Mouse (Mus musculus): ENCODE results near the gene Zfp280b. TPM values are rescaled to one million over a fixed set of nuclear protein-coding genes. Genes with fewer than 3 reads are reported as not detected.
A peak's percentile ranks its signal among the peaks of the same experiment; 100 is the strongest.
"Not testable (repeated sequence)": the region's sequence is repeated elsewhere in the genome, so short reads cannot be mapped to it uniquely, and the experiment has no call there.

Gene Zfp280b
- polyA plus RNA-seq (2015; fragmentation: Nextera tagmentation; extraction: Ambion mirVana): 11.3 TPM in 2 replicates

DNA sequence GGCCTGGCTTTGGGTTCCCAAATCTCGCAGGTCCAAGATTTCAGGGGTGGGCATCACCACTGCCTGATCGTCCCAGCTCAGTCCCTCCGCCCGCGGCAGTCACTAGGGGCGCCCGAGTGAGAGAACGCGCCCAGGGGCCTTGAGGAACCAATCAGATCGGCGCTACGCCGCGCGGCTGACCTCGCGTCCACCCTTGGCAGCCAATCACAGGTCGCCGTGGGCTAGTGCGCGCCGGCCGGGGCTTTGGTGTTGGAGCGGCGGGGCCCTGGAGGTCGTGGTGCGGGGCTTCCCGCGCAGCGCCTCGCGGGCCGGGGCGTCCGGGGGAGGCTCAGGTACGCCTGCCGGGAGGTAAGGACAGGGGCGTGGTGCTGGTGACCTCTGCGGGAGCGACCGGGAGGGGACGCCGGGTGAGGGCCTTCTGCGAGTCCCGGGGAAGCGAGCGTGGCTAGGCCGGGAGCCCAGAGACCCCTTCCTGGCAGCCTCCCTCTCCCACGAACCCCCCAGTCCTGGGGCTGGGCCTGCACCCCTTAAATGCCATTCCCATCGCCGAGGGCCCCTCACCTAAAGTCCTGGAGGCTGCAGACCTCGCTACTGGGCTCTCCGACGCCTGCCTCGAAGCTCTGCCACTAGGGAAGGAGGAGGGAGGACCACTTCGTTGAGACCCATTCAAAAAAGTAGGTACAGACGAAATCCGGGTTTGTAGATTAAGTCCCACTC lies at the start of gene Zfp280b:
Gene Zfp280b, plus strand, starts transcription at position 249 of the 717 bp plus-strand sequence.
- Histone ChIP-seq H3K4me3 (ENCODE audit: low read depth, low read length) (peak within 1 kb of the TSS; percentile 85), H3K4me1 (ENCODE audit: control insufficient read depth, low read depth, low read length) (peaks cover 14% of the 10 kb centered on the region), H3K27me3 (ENCODE audit: control insufficient read depth, insufficient read depth, low read depth, low read length) (no peaks in the 10 kb centered on the region), H3K9me3 (replicated peaks; ENCODE audit: control insufficient read depth, low read length) (no peaks in the 10 kb centered on the region), H3K4me2 (ENCODE audit: low read depth, low read length) (peak within 1 kb of the TSS; percentile 70), H3K36me3 (ENCODE audit: control insufficient read depth, insufficient read depth) (no peaks in the 10 kb centered on the region), H3K9ac (ENCODE audit: low read depth, low read length) (peak within 1 kb of the TSS; percentile 84), H3K27ac (ENCODE audit: low read length) (peak within 1 kb of the TSS; percentile 65)
- peak; percentile 98 for ATAC-seq (ENCODE audit: low read depth)
- 0% methylated on average over 57 of the region's 58 CpGs for WGBS (ENCODE audit: insufficient replicate concordance)

DNA sequence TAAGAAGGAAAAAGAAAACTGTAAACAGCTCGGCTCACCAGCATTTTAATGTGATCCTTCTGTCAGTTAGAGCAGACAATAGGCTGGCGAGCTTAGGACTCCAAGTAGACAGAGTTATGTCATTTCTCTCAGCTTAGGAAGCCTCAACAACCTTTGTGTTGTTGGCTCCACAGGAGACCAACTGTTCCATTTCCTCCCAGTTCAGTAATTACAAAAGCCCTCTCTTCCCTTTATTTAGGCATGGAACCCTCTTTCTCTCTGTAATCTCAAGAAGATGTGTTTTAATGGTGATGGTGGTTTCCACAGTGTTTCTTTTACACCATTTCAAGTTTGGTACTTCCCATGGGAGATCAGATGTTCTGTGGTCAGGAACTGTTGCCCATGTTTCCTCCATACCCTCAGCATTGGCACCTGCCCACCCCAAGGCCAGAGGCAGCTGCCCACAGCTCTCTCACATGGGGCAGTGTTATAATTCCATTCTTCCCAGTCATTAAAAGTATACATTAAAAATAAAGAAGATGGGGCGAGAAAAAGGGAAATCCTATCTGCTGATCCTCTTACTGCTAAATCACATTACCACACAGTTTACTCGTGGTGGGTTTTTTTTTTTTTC lies 41.9 kb upstream of the Zfp280b start:
- Histone ChIP-seq H3K27ac (ENCODE audit: low read length) (no peak overlapping the region), H3K27me3 (ENCODE audit: control insufficient read depth, insufficient read depth, low read depth, low read length) (no peaks in the 10 kb centered on the region), H3K36me3 (ENCODE audit: control insufficient read depth, insufficient read depth) (no peaks in the 10 kb centered on the region), H3K4me2 (ENCODE audit: low read depth, low read length) (no peak overlapping the region), H3K9ac (ENCODE audit: low read depth, low read length) (no peak overlapping the region), H3K4me1 (ENCODE audit: control insufficient read depth, low read depth, low read length) (no peaks in the 10 kb centered on the region), H3K9me3 (replicated peaks; ENCODE audit: control insufficient read depth, low read length) (no peaks in the 10 kb centered on the region), H3K4me3 (ENCODE audit: low read depth, low read length) (no peak overlapping the region)
- WGBS (ENCODE audit: insufficient replicate concordance): 47% methylated on average over 4 of the region's 4 CpGs
- no peak for ATAC-seq (ENCODE audit: low read depth)

DNA sequence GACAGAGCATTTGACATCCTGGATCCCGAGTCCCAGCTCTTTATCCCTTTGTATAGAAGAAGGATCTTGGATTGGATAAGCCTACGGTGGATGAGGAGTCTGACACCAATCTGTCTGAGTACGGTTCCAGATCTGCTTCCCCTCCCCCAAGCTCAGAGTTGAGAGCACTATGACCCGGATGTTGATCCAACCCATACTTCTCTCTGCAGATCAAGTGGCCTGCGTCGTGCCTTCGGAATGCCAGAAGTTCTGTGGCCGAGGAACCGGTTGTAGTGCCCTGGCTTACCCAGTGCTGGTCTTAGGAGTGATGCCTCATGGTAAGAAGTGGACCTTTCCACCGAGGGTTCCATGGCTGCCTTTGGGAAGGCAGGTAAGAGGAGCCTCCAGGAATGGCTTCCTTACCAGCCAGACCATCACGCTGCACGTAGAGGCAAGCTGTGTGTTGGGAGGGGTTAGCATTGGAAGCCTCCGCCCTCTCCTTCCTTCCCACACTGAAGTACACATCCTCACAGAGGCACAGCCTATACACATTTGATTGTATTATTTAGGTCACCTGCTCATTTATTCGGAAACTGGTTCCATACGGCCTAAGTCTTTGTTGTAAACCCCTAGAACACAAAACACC lies 38.7 kb upstream of the Zfp280b start:
- Histone ChIP-seq H3K4me3 (ENCODE audit: low read depth, low read length) (no peak overlapping the region), H3K27me3 (ENCODE audit: control insufficient read depth, insufficient read depth, low read depth, low read length) (no peaks in the 10 kb centered on the region), H3K4me2 (ENCODE audit: low read depth, low read length) (no peak overlapping the region), H3K9ac (ENCODE audit: low read depth, low read length) (no peak overlapping the region), H3K36me3 (ENCODE audit: control insufficient read depth, insufficient read depth) (no peaks in the 10 kb centered on the region), H3K9me3 (replicated peaks; ENCODE audit: control insufficient read depth, low read length) (no peaks in the 10 kb centered on the region), H3K4me1 (ENCODE audit: control insufficient read depth, low read depth, low read length) (no peaks in the 10 kb centered on the region), H3K27ac (ENCODE audit: low read length) (no peak overlapping the region)
- WGBS (ENCODE audit: insufficient replicate concordance): 69% methylated on average over 15 of the region's 15 CpGs
- no peak for ATAC-seq (ENCODE audit: low read depth)

GRCm38 (mm10) chr10:75994531-75995210 lies 37.8 kb upstream of the Zfp280b start:
- not testable (repeated sequence) for H3K27me3 ChIP-seq (ENCODE audit: control insufficient read depth, insufficient read depth, low read depth, low read length); H3K4me2 ChIP-seq (ENCODE audit: low read depth, low read length); H3K9ac ChIP-seq (ENCODE audit: low read depth, low read length); H3K36me3 ChIP-seq (ENCODE audit: control insufficient read depth, insufficient read depth); H3K4me1 ChIP-seq (ENCODE audit: control insufficient read depth, low read depth, low read length); H3K4me3 ChIP-seq (ENCODE audit: low read depth, low read length); H3K9me3 ChIP-seq (replicated peaks; ENCODE audit: control insufficient read depth, low read length); H3K27ac ChIP-seq (ENCODE audit: low read length); ATAC-seq (ENCODE audit: low read depth)
- WGBS (ENCODE audit: insufficient replicate concordance): 71% methylated on average over 11 of the region's 13 CpGs

DNA sequence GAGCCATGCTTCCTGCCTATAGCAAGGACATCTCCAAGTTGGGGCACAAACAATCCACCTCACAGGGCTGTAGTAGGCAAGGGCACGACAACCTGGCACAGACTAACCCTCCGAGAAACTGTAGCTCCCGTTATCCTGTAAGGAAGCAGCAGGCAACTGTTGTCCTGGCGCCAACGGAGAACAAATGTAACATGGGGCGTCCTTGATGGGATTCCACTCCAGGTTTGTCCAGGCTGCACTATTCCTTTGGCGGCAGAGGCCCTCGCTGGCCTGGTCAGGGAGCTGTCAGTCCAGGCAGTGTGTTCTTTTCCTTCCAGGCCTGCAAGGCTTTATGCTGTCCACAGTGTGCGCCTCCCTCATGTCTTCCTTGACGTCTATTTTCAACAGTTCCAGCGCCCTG lies 37.0 kb upstream of the Zfp280b start:
- no peak for ATAC-seq (ENCODE audit: low read depth)
- WGBS (ENCODE audit: insufficient replicate concordance): 75% methylated on average over 11 of the region's 11 CpGs

GRCm38 (mm10) chr10:75996315-75996714 lies 36.1 kb upstream of the Zfp280b start:
- no peak overlapping the region for H3K4me3 ChIP-seq (ENCODE audit: low read depth, low read length)
- no peak overlapping the region for H3K4me2 ChIP-seq (ENCODE audit: low read depth, low read length)
- no peak overlapping the region for H3K27ac ChIP-seq (ENCODE audit: low read length)
- H3K9ac ChIP-seq (ENCODE audit: low read depth, low read length): no peak overlapping the region
- H3K9me3 ChIP-seq (replicated peaks; ENCODE audit: control insufficient read depth, low read length): no peaks in the 10 kb centered on the region
- ATAC-seq (ENCODE audit: low read depth): no peak
- H3K36me3 ChIP-seq (ENCODE audit: control insufficient read depth, insufficient read depth): no peaks in the 10 kb centered on the region
- no peaks in the 10 kb centered on the region for H3K27me3 ChIP-seq (ENCODE audit: control insufficient read depth, insufficient read depth, low read depth, low read length)
- 35% methylated on average over 3 of the region's 3 CpGs for WGBS (ENCODE audit: insufficient replicate concordance)
- no peaks in the 10 kb centered on the region for H3K4me1 ChIP-seq (ENCODE audit: control insufficient read depth, low read depth, low read length)

More for the DNA sequence above, 37.0 kb upstream of the Zfp280b start:
- Histone ChIP-seq H3K36me3 (ENCODE audit: control insufficient read depth, insufficient read depth) (no peaks in the 10 kb centered on the region), H3K9me3 (replicated peaks; ENCODE audit: control insufficient read depth, low read length) (no peaks in the 10 kb centered on the region), H3K4me2 (ENCODE audit: low read depth, low read length) (no peak overlapping the region), H3K27ac (ENCODE audit: low read length) (no peak overlapping the region), H3K4me1 (ENCODE audit: control insufficient read depth, low read depth, low read length) (no peaks in the 10 kb centered on the region), H3K4me3 (ENCODE audit: low read depth, low read length) (no peak overlapping the region), H3K27me3 (ENCODE audit: control insufficient read depth, insufficient read depth, low read depth, low read length) (no peaks in the 10 kb centered on the region), H3K9ac (ENCODE audit: low read depth, low read length) (no peak overlapping the region)

DNA sequence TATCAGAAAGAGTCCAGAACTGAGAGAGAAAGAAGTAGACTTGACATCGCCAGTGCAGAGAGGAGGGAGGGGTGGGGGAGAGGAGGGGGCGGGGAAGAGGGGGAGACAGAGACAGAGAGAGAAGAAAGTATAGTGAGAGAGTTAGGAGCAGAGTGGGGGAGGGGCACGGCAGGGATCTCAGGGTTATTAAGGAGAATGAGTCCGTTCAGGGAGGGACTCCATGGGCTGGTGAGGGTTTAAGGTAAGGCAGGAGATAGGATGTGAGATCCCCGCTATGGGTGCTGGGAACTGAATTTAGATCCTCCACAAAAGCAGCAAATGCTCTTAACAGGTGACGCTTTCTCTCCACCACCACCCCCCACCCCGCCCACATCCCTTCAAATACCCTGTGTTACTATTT lies 31.3 kb upstream of the Zfp280b start:
- Histone ChIP-seq H3K27me3 (ENCODE audit: control insufficient read depth, insufficient read depth, low read depth, low read length) (no peaks in the 10 kb centered on the region), H3K9ac (ENCODE audit: low read depth, low read length) (no peak overlapping the region), H3K27ac (ENCODE audit: low read length) (no peak overlapping the region), H3K4me2 (ENCODE audit: low read depth, low read length) (no peak overlapping the region), H3K4me1 (ENCODE audit: control insufficient read depth, low read depth, low read length) (no peaks in the 10 kb centered on the region), H3K4me3 (ENCODE audit: low read depth, low read length) (no peak overlapping the region), H3K9me3 (replicated peaks; ENCODE audit: control insufficient read depth, low read length) (no peaks in the 10 kb centered on the region), H3K36me3 (ENCODE audit: control insufficient read depth, insufficient read depth) (no peaks in the 10 kb centered on the region)
- 43% methylated on average over 7 of the region's 7 CpGs for WGBS (ENCODE audit: insufficient replicate concordance)
- ATAC-seq (ENCODE audit: low read depth): no peak

DNA sequence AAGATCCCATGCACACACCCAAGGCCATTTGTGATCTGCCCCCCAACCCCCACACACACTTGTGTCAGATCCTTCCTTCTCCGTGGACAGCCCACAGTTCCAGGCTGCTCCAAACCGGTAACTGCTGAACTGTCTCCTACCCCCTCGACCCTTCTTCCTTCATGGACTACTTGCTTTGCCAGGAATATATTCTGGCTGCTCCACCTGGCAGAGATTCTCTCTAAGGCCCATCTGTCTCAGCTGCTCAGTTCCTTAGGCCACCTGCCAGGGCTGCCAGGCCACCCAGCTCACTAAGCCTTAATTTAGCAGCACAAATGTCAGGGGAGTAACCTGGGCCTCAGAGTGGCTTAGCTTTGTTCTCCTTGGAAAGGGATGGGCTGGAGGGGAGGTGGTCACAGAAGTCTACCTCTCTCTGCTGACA lies 30.3 kb upstream of the Zfp280b start:
- no peaks in the 10 kb centered on the region for H3K9me3 ChIP-seq (replicated peaks; ENCODE audit: control insufficient read depth, low read length)

More for the DNA sequence above, 30.3 kb upstream of the Zfp280b start:
- Histone ChIP-seq H3K4me3 (ENCODE audit: low read depth, low read length) (no peak overlapping the region), H3K9ac (ENCODE audit: low read depth, low read length) (no peak overlapping the region), H3K36me3 (ENCODE audit: control insufficient read depth, insufficient read depth) (no peaks in the 10 kb centered on the region), H3K27me3 (ENCODE audit: control insufficient read depth, insufficient read depth, low read depth, low read length) (no peaks in the 10 kb centered on the region), H3K27ac (ENCODE audit: low read length) (no peak overlapping the region), H3K4me1 (ENCODE audit: control insufficient read depth, low read depth, low read length) (no peaks in the 10 kb centered on the region), H3K4me2 (ENCODE audit: low read depth, low read length) (no peak overlapping the region)
- WGBS (ENCODE audit: insufficient replicate concordance): 21% methylated on average over 3 of the region's 3 CpGs
- no peak for ATAC-seq (ENCODE audit: low read depth)

Data from liver, embryonic 16.5 days (tissue).